8 mouse cellular contexts compared by ENCODE assay signal in genomic region chr6:52213119-52213986, GRCm38 (mm10). TPM values are rescaled to one million over a fixed set of nuclear protein-coding genes. Genes with fewer than 3 reads are reported as not detected.
DNase-seq lines count a peak whose midpoint lies in the region; ATAC-seq lines count a peak whose summit lies in the region.

Gene Hoxa3 (minus strand): TSS chr6:52213336.
Gene Gm28308 (minus strand): TSS chr6:52213339.

- H3K27me3 ChIP-seq in kidney, embryonic 16.5 days (ENCODE audit: insufficient read depth, low read length), result 0 out of 2 replicates have a peak, but pooled peaks cover 4% of the 10 kb centered on the region
- peaks cover 100% of the 10 kb centered on the region for H3K27me3 ChIP-seq in midbrain, embryonic 11.5 days (ENCODE audit: control insufficient read depth, insufficient read depth, low read length)
- H3K27me3 ChIP-seq in forebrain, embryonic 13.5 days, result peaks cover 100% of the 10 kb centered on the region

- no peaks in the 10 kb centered on the region for H3K9me3 ChIP-seq in kidney, embryonic 16.5 days (ENCODE audit: low read length)
- no peaks in the 10 kb centered on the region for H3K9me3 ChIP-seq in midbrain, embryonic 11.5 days (ENCODE audit: control insufficient read depth, low read length)
- H3K9me3 ChIP-seq in forebrain, embryonic 13.5 days (replicated peaks), result no peaks in the 10 kb centered on the region

- H3K4me3 ChIP-seq in kidney, embryonic 16.5 days (ENCODE audit: low read length), result peak within 1 kb of the TSS; percentile 80
- H3K4me3 ChIP-seq in macrophage (ENCODE audit: inconsistent target), result peak within 1 kb of the TSS; percentile 41
- H3K4me3 ChIP-seq in midbrain, embryonic 11.5 days (ENCODE audit: low read depth, low read length), result no peak within 1 kb of the TSS
- no peak within 1 kb of the TSS for H3K4me3 ChIP-seq in forebrain, embryonic 13.5 days

- H3K4me2 ChIP-seq in kidney, embryonic 16.5 days (replicated peaks; ENCODE audit: low read depth, low read length), result peak within 1 kb of the TSS; percentile 81
- no peak within 1 kb of the TSS for H3K4me2 ChIP-seq in midbrain, embryonic 11.5 days
- no peak within 1 kb of the TSS for H3K4me2 ChIP-seq in forebrain, embryonic 13.5 days

- H3K36me3 ChIP-seq in kidney, embryonic 16.5 days (ENCODE audit: insufficient read depth, low read length), result no peaks in the 10 kb centered on the region
- no peaks in the 10 kb centered on the region for H3K36me3 ChIP-seq in macrophage (ENCODE audit: inconsistent target)
- no peaks in the 10 kb centered on the region for H3K36me3 ChIP-seq in midbrain, embryonic 11.5 days (ENCODE audit: control insufficient read depth, insufficient read depth, low read length)
- H3K36me3 ChIP-seq in forebrain, embryonic 13.5 days (ENCODE audit: poor library complexity, severe bottlenecking), result no peaks in the 10 kb centered on the region

- H3K4me1 ChIP-seq in kidney, embryonic 16.5 days (ENCODE audit: insufficient read depth, low read length), result peaks cover 50% of the 10 kb centered on the region
- H3K4me1 ChIP-seq in midbrain, embryonic 11.5 days (ENCODE audit: control insufficient read depth, insufficient read depth, low read length), result peaks cover 8% of the 10 kb centered on the region
- peaks cover 17% of the 10 kb centered on the region for H3K4me1 ChIP-seq in forebrain, embryonic 13.5 days

- ATAC-seq in kidney, embryonic 16.5 days (ENCODE audit: low FRiP score, low TSS enrichment), result peak; percentile 32
- ATAC-seq in midbrain, embryonic 11.5 days (ENCODE audit: low FRiP score), result no peak
- no peak for ATAC-seq in forebrain, embryonic 13.5 days

- H3K9ac ChIP-seq in kidney, embryonic 16.5 days (replicated peaks; ENCODE audit: low read length), result peak within 1 kb of the TSS; percentile 97
- H3K9ac ChIP-seq in midbrain, embryonic 11.5 days (ENCODE audit: low read length), result no peak within 1 kb of the TSS
- H3K9ac ChIP-seq in forebrain, embryonic 13.5 days, result no peak within 1 kb of the TSS

- WGBS in kidney, embryonic 16.5 days, result 3% methylated on average over 38 of the region's 38 CpGs
- WGBS in macrophage (ENCODE audit: missing documents), result 4% methylated on average over 38 of the region's 38 CpGs
- WGBS in midbrain, embryonic 11.5 days, result 2% methylated on average over 38 of the region's 38 CpGs
- 2% methylated on average over 38 of the region's 38 CpGs for WGBS in forebrain, embryonic 13.5 days

- no peaks in the 10 kb centered on the region for H3K79me2 ChIP-seq in macrophage (ENCODE audit: inconsistent target)

- peak within 1 kb of the TSS; percentile 99 for H3K27ac ChIP-seq in kidney, embryonic 16.5 days (ENCODE audit: low read length)
- no peak within 1 kb of the TSS for H3K27ac ChIP-seq in macrophage
- no peak within 1 kb of the TSS for H3K27ac ChIP-seq in midbrain, embryonic 11.5 days (ENCODE audit: low read depth, low read length)
- no peak within 1 kb of the TSS for H3K27ac ChIP-seq in forebrain, embryonic 13.5 days

- DNase-seq in ovary, postnatal 36 days (ENCODE audit: low spot score), result peak; percentile 37
- DNase-seq in ovary, adult 18-20 months (ENCODE audit: low spot score), result no peak
- DNase-seq in gastrocnemius, adult 8-10 months (ENCODE audit: low spot score in 2 of 2), result peak; percentile 43 to 54
- DNase-seq in midbrain, embryonic 11.5 days (ENCODE audit: low spot score, missing footprints), result no peak
- DNase-seq in MN1 (ENCODE audit: low spot score), result no peak

RNA-seq across cellular contexts. Expression of gene Hoxa3, which starts in this region (rescaled TPM):
- 1 to 10 TPM; 1.3 to 2.9 (median 2.0) TPM for total RNA-seq in gastrocnemius, adult 8-10 months (2022)
- polyA plus RNA-seq in kidney, embryonic 16.5 days (2015; fragmentation: Nextera tagmentation; extraction: Ambion mirVana), result 8.2 and 10.8 TPM in 2 replicates
- 1 to 10 TPM in 2 of 26 experiments, under 1 TPM in 9, not detected in 15; 0.32 to 1.2 (median 0.86) TPM for total RNA-seq in macrophage (2018; cell fraction: chromatin; rRNA removed)
- under 1 TPM in 10 of 26 experiments, not detected in 16; 0.04 to 0.27 (median 0.09) TPM for total RNA-seq in macrophage (2018; cell fraction: cytosol; rRNA removed)
- total RNA-seq in macrophage (2018; cell fraction: nucleus; rRNA removed), result under 1 TPM in 10 of 26 experiments, not detected in 16; 0.31 to 0.74 (median 0.38) TPM
- 0.04 TPM in 1 of 3 replicates, not detected in the others for polyA plus RNA-seq in macrophage (2018)
- 0.11 TPM in 1 of 2 replicates, not detected in the other for polyA plus RNA-seq in midbrain, embryonic 11.5 days (2014; fragmentation: Nextera tagmentation; extraction: Ambion mirVana)
- polyA plus RNA-seq in forebrain, embryonic 13.5 days (2015; fragmentation: Nextera tagmentation; extraction: Ambion mirVana), result not detected in 2 replicates

RNA-seq across cellular contexts. Expression of gene Gm28308, which starts in this region (rescaled TPM):
- total RNA-seq in gastrocnemius, adult 8-10 months (2022), result under 1 TPM; 0.36 to 0.80 (median 0.51) TPM
- not detected in 2 replicates for polyA plus RNA-seq in kidney, embryonic 16.5 days (2015; fragmentation: Nextera tagmentation; extraction: Ambion mirVana)
- total RNA-seq in macrophage (2018; cell fraction: chromatin; rRNA removed), result not detected
- total RNA-seq in macrophage (2018; cell fraction: cytosol; rRNA removed), result under 1 TPM in 1 of 26 experiments, not detected in 25; 0.30 TPM
- total RNA-seq in macrophage (2018; cell fraction: nucleus; rRNA removed), result not detected
- not detected in 3 replicates for polyA plus RNA-seq in macrophage (2018)
- not detected in 2 replicates for polyA plus RNA-seq in midbrain, embryonic 11.5 days (2014; fragmentation: Nextera tagmentation; extraction: Ambion mirVana)
- polyA plus RNA-seq in forebrain, embryonic 13.5 days (2015; fragmentation: Nextera tagmentation; extraction: Ambion mirVana), result not detected in 2 replicates

Comparison
In these comparisons a context has a peak if more than half of its experiments do, and no peak if none do; other contexts are left out.
1. DNase-seq: peak in ovary, postnatal 36 days (single experiment) and gastrocnemius, adult 8-10 months (2 of 2); none in ovary, adult 18-20 months (single experiment), midbrain, embryonic 11.5 days (single experiment) and MN1 (single experiment).
2. H3K4me3 ChIP-seq: peak in kidney, embryonic 16.5 days (single experiment) and macrophage (single experiment); none in midbrain, embryonic 11.5 days (single experiment) and forebrain, embryonic 13.5 days (single experiment).